Mouse (Mus musculus) CH12.LX (cell line): ENCODE measurements around the gene Gm3676.
"Not testable (repeated sequence)": the region's sequence is repeated elsewhere in the genome, so short reads cannot be mapped to it uniquely, and the experiment has no call there.

Experiments
- CTCF ChIP-seq, 2 experiments: IDR thresholded peaks in 1 of 2; conservative IDR thresholded peaks in 1 of 2; 2 replicates each; pipeline ENCODE4 v1.5.1; 2011 to 2012; ENCODE audit warnings: low read depth in 2 of 2, low read length in 2 of 2, improper control_type of control experiment in 1 of 2, inconsistent platforms in 1 of 2, mild to moderate bottlenecking in 1 of 2, moderate library complexity in 1 of 2
- POLR2AphosphoS2 ChIP-seq: IDR thresholded peaks from 2 replicates; pipeline ENCODE4 v1.6.1; 2011; ENCODE audit warnings: low read depth, low read length, improper control_type of control experiment

DNA sequence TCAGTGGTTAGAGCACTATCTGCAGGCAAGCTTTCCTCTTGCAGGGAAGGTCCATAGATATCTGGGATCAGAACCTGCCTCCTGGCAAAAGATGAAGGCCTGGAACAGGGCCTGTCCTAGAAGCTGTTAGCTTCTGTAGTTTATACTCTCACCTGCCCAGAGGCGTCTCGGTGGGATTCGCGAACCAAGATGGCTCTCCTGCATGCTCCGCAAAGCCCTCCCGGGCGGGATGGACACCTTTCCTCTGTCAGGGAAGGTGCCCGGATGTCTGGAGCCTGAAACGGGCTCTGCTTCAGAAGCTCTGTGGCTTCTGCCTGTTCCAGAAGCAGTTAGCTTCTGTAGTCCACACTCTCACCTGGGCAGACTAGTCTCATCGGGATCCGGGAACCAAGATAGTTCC is 16.1 kb downstream of the Gm3676 start:
- TF ChIP-seq POLR2AphosphoS2; CTCF (conservative IDR thresholded peaks at IDR 0.05 in 1 of 2, IDR thresholded peaks at IDR 0.05 in 1 of 2; ENCODE audit: low read depth in 2 of 2, low read length in 2 of 2): not testable (repeated sequence)
